Mouse (Mus musculus) testis, adult 2 months (tissue): ENCODE measurements around the gene Pnliprp2.

Source experiments
- CTCF ChIP-seq: fragments of 200-500 bp; IDR thresholded peaks from 2 replicates; pipeline ENCODE4 v1.5.1; 2012; ENCODE audit warnings: low read depth, mild to moderate bottlenecking, inconsistent platforms, low read length, moderate library complexity; ENCODE audit not compliant: control insufficient read depth, insufficient read depth, insufficient replicate concordance
- POLR2A ChIP-seq: fragments of 200-500 bp; IDR thresholded peaks from 2 replicates; pipeline ENCODE4 v1.6.1; 2012; ENCODE audit warnings: low read depth, mild to moderate bottlenecking, inconsistent platforms, low read length, moderate library complexity; ENCODE audit not compliant: control insufficient read depth

GRCm38 (mm10) chr19:58795114-58795669 lies 35.7 kb downstream of the Pnliprp2 start:
- TF ChIP-seq CTCF (no peak), POLR2A (no peak)
